Mouse (Mus musculus): ENCODE results near the gene Prdm11.

DNA sequence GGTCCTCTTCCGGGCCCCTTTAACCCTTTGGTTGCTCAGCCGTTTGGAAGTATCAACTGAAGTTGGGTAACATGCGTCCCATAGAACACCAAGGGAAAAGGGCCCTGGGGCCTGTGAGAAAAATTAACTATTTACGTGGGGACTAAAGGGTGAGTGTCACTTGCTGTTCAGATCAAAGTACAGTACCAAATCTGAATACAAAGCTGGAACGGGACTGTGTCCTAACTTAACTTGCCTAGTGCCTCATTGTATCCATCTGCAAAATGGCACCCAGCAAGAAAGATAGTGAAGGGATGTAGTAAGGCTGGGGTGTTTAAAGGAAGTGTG, 505 bp upstream of the Prdm11 start:
- no peak for TF ChIP-seq CTCF (IDR thresholded peaks at IDR 0.05; ENCODE audit: low read depth, low read length)
- TF ChIP-seq POLR2A (IDR thresholded peaks at IDR 0.05; ENCODE audit: extremely low read depth, insufficient read depth, low read length), result no peak
